Mouse (Mus musculus) testis, adult 2 months (tissue): ENCODE data around the gene Prmt8. TPM values are rescaled to one million over a fixed set of nuclear protein-coding genes. Genes with fewer than 3 reads are reported as not detected.

Experiments
- H3K27ac ChIP-seq: fragments of 200-500 bp; 2 replicates; pipeline ENCODE4 v1.5.1; 2012; ENCODE audit warnings: low read depth, low read length; ENCODE audit not compliant: control insufficient read depth, insufficient read depth
- H3K27me3 ChIP-seq: fragments of 200-500 bp; 2 replicates; pipeline ENCODE4 v1.6.1; 2012; ENCODE audit warnings: mild to moderate bottlenecking, low read length, moderate library complexity; ENCODE audit not compliant: control insufficient read depth, insufficient read depth
- H3K36me3 ChIP-seq: fragments of 200-500 bp; 2 replicates; pipeline ENCODE4 v1.6.1; 2012; ENCODE audit warnings: mild to moderate bottlenecking, low read length; ENCODE audit not compliant: control insufficient read depth, insufficient read depth
- H3K4me1 ChIP-seq: fragments of 200-500 bp; 2 replicates; pipeline ENCODE4 v1.6.1; 2012; ENCODE audit warnings: low read length; ENCODE audit not compliant: control insufficient read depth, insufficient read depth
- H3K4me3 ChIP-seq: fragments of 200-500 bp; 2 replicates; pipeline ENCODE4 v1.5.1; 2012; ENCODE audit warnings: low read depth, mild to moderate bottlenecking, low read length, moderate library complexity, mixed read lengths; ENCODE audit not compliant: control insufficient read depth
- CTCF ChIP-seq: fragments of 200-500 bp; IDR thresholded peaks from 2 replicates; pipeline ENCODE4 v1.5.1; 2012; ENCODE audit warnings: low read depth, mild to moderate bottlenecking, inconsistent platforms, low read length, moderate library complexity; ENCODE audit not compliant: control insufficient read depth, insufficient read depth, insufficient replicate concordance
- POLR2A ChIP-seq: fragments of 200-500 bp; IDR thresholded peaks from 2 replicates; pipeline ENCODE4 v1.6.1; 2012; ENCODE audit warnings: low read depth, mild to moderate bottlenecking, inconsistent platforms, low read length, moderate library complexity; ENCODE audit not compliant: control insufficient read depth
- polyA plus RNA-seq: library from polyadenylated mRNA; depleted of rRNA; stranded (reverse); fragments of >200 nt; gene quantifications from 2 replicates; pipeline ENCODE4 v1.2.3, GENCODE M21; 2012

The Prmt8 gene
- polyA plus RNA-seq, 1 experiment = 0.12 TPM

DNA sequence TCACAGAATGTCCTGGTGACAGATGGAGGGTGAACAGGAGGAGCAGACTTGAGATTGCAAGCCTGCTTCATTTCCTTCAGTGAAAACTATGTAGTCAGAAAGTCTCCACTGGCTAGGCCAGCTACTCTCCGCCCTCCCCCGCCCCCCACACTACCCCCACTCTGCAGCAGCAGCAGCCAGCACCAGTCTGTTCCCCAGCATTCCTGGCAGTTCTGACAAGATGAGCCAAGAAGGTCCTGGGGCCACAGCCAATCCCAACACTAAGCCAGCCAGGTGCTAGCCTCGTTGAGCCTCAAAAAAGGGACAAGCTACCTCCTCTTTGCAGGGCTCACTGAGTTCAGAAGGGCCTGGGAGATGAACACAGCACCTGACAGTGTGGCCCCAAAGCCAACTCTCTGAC lies 16.6 kb downstream of the Prmt8 start:
- H3K4me1 ChIP-seq = no peaks in the 10 kb centered on the region
- H3K27me3 ChIP-seq = no peaks in the 10 kb centered on the region
- H3K4me3 ChIP-seq = no peak overlapping the region
- H3K36me3 ChIP-seq = no peaks in the 10 kb centered on the region
- TF ChIP-seq CTCF = no peak
- no peak for TF ChIP-seq POLR2A
- no peak overlapping the region for H3K27ac ChIP-seq

DNA sequence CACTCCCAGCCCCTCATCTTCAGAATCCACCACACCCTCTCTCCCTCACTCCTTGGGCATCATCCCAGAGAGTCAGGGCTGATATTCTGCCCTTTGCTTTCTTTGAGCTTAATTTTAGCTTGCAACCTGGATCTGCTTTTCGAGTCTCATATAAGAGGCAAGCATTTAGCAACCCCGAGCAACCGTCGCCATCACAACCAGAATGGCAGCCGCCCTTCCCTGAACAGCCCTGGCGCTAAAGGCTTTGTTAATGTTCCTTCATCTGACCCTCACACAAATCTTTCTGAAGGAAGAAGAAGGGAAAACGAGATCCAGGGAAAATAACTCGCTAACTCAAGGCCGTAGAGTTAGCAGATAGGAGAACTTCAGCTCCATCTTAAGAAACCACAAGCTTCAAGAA lies 17.8 kb downstream of the Prmt8 start:
- Histone ChIP-seq H3K27me3 (no peaks in the 10 kb centered on the region), H3K4me3 (no peak overlapping the region), H3K36me3 (no peaks in the 10 kb centered on the region), H3K4me1 (no peaks in the 10 kb centered on the region), H3K27ac (no peak overlapping the region)
- TF ChIP-seq POLR2A (no peak), CTCF (no peak)

DNA sequence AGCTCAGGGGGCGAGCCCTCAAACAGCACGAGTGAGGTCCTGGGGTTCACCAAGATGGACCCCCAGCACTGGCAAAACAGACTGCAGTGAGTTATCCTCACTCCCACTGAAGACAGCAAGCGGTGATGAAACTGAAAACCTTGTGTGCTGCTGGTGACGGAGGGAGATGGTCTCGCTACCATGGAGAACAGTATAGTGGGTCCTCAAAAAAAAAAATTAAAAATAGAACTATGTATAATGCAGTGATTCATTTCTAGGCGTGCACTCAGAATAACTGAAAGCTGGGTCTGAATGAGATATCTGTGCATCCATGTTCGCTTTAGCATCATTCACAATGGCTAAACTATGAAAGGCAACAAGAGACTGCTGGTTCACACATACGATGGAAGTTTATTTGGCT lies 20.5 kb downstream of the Prmt8 start:
- Histone ChIP-seq H3K36me3 (no peaks in the 10 kb centered on the region), H3K27ac (no peak overlapping the region), H3K4me1 (no peaks in the 10 kb centered on the region), H3K4me3 (no peak overlapping the region), H3K27me3 (no peaks in the 10 kb centered on the region)
- no peak for TF ChIP-seq CTCF
- TF ChIP-seq POLR2A = no peak

DNA sequence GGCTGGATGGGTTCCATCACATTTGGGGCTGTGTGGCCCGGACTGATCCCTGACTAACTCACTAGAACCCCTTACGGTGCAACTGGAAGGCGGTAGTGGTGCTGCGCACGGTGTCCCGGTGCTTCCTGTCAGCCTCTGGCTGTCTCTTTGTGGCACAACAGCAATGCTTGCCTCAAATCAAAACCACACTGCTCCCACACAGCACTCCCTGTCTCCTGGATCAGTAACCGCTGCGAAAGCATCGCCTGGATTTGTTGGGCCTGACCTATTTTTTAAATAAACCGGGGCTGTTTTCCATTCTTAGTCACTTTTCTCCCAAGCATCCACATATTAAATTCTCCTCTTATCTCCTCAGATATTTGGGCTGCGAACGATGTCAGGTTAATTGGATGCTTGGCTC lies 27.0 kb downstream of the Prmt8 start:
- TF ChIP-seq CTCF (no peak), POLR2A (no peak)
- Histone ChIP-seq H3K27ac (no peak overlapping the region), H3K4me3 (no peak overlapping the region)

DNA sequence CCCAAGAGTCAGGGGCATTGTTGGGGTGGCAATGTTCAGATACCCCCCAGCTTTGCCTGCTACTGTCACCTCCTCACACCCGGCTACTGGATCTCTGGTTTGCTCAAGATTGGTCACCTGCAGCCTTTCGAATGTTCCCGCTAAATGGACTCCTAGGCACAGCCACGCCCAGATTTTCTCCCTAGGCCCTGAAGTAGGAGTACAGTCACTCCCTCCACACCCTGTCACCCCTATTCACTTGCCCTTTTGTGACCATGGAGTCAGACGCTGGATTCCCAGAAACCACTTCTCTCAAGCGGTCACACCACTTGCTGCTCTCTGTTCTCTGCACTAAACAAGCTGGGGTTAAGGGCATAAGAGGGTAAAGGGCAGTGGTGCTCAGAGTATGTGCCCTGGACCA lies 28.1 kb downstream of the Prmt8 start:
- Histone ChIP-seq H3K27ac (no peak overlapping the region), H3K36me3 (no peaks in the 10 kb centered on the region), H3K27me3 (no peaks in the 10 kb centered on the region), H3K4me3 (no peak overlapping the region), H3K4me1 (no peaks in the 10 kb centered on the region; the same call in 1 of the 2 replicates)
- TF ChIP-seq CTCF (no peak), POLR2A (no peak)

More for the DNA sequence above, 27.0 kb downstream of the Prmt8 start:
- no peaks in the 10 kb centered on the region for H3K36me3 ChIP-seq
- H3K4me1 ChIP-seq = no peaks in the 10 kb centered on the region; the same call in 1 of the 2 replicates
- H3K27me3 ChIP-seq = no peaks in the 10 kb centered on the region

DNA sequence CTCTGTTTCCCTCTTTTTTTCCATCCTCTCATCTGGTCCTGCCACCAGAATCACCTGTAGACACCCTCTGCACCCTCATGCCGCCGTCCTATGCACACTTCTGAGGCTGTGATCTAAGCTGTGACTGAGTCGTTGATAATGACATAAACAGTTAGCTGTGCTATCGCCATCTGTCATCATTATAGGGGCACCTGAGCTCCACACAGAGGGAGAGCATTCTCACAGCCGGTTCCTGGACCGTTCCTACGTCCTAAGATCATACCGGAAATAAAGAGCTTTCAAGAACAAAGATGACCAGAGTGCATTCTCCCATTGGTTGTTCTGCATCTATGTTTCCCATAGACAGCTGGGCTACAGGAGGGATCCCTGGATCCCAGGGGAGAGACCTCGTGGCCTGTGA lies 28.6 kb downstream of the Prmt8 start:
- H3K36me3 ChIP-seq = no peaks in the 10 kb centered on the region
- TF ChIP-seq POLR2A (no peak), CTCF (no peak)
- no peaks in the 10 kb centered on the region for H3K27me3 ChIP-seq
- no peaks in the 10 kb centered on the region; the same call in 1 of the 2 replicates for H3K4me1 ChIP-seq
- H3K27ac ChIP-seq = no peak overlapping the region
- H3K4me3 ChIP-seq = no peak overlapping the region

DNA sequence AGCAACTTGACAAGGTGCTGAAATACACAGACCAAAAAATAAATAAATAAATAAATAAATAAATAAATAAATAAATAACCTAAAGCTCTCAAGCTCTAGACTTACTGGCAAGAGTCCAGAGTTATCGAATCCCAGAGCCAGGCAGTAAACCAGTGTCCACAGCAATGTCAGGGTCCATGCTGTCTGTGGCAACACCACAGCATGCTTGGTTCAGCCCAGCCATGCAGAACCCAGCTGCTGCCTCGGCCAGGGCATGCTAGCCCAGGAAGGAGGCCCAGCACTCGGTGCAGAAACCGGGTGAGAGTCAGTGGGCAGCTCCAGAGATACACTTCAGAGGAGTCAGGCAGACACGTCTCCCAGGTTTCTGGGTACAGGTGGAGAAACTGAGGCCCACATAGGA lies 29.4 kb downstream of the Prmt8 start:
- no peak overlapping the region for H3K27ac ChIP-seq
- H3K4me1 ChIP-seq = no peaks in the 10 kb centered on the region; the same call in 1 of the 2 replicates
- TF ChIP-seq POLR2A (no peak), CTCF (no peak)
- H3K4me3 ChIP-seq = no peak overlapping the region
- no peaks in the 10 kb centered on the region for H3K36me3 ChIP-seq
- H3K27me3 ChIP-seq = no peaks in the 10 kb centered on the region
